Mouse (Mus musculus) lung, adult 2 months (tissue): Measurements from ENCODE around the gene Gm11213. TPM values are rescaled to one million over a fixed set of nuclear protein-coding genes. Genes with fewer than 3 reads are reported as not detected.
A peak's percentile ranks its signal among the peaks of the same experiment; 100 is the strongest.

Experiments
- DNase-seq: peaks from one replicate; pipeline ENCODE4 v3.0.0; 2022
- H3K4me1 ChIP-seq: fragments of 200-500 bp; 2 replicates; pipeline ENCODE4 v1.6.1; 2011; ENCODE audit warnings: low read length; ENCODE audit not compliant: control insufficient read depth, insufficient read depth
- H3K4me3 ChIP-seq: fragments of 200-500 bp; replicated peaks from 2 replicates; pipeline ENCODE3; 2011; ENCODE audit warnings: low read depth, mild to moderate bottlenecking, control low read depth, low read length; ENCODE audit errors: extremely low read depth
- CTCF ChIP-seq: fragments of 200-500 bp; IDR thresholded peaks from 2 replicates; pipeline ENCODE4 v1.5.1; 2011; ENCODE audit warnings: mild to moderate bottlenecking, low read length, control low read depth; ENCODE audit not compliant: insufficient read depth
- POLR2A ChIP-seq: fragments of 200-500 bp; IDR thresholded peaks from 2 replicates; pipeline ENCODE4 v1.6.1; 2011; ENCODE audit warnings: low read depth, mild to moderate bottlenecking, control low read depth, low read length, borderline replicate concordance; ENCODE audit errors: extremely low read depth
- WGBS: fragments of 180-500 bp; shearing (Covaris S2); methylation state at CpG from one replicate; pipeline ENCODE4 v1.1.7; 2018; 5-methylcytosine and 5-hydroxymethylcytosine counted together
- polyA plus RNA-seq: library from polyadenylated mRNA; depleted of rRNA; stranded (reverse); fragments of >200 nt; gene quantifications from 2 replicates; pipeline ENCODE4 v1.2.3, GENCODE M21; 2012

The Gm11213 gene
- polyA plus RNA-seq, 1 experiment: not detected

- 92% methylated on average over 10 of the region's 10 CpGs for WGBS
- H3K4me1 ChIP-seq: no peaks in the 10 kb centered on the region
Measured at GRCm38 (mm10) chr4:63585216-63585615, 19.8 kb downstream of the Gm11213 start.

GRCm38 (mm10) chr4:63582580-63582979, 22.5 kb downstream of the Gm11213 start:
- Histone ChIP-seq H3K4me1 (no peaks in the 10 kb centered on the region), H3K4me3 (no peak overlapping the region)
- WGBS: 84% methylated on average over 5 of the region's 5 CpGs
- no peak for DNase-seq
- TF ChIP-seq POLR2A: no peak
- no peak for TF ChIP-seq CTCF

More at GRCm38 (mm10) chr4:63585216-63585615, 19.8 kb downstream of the Gm11213 start:
- DNase-seq: no peak
- H3K4me3 ChIP-seq: no peak overlapping the region
- TF ChIP-seq CTCF (no peak), POLR2A (no peak)

- no peak for DNase-seq
- H3K4me3 ChIP-seq: no peak overlapping the region
- 52% methylated on average over 6 of the region's 6 CpGs for WGBS
- no peaks in the 10 kb centered on the region for H3K4me1 ChIP-seq
- TF ChIP-seq CTCF (no peak), POLR2A (no peak)
Measured at GRCm38 (mm10) chr4:63580078-63580477, 25.0 kb downstream of the Gm11213 start.

GRCm38 (mm10) chr4:63579649-63580048, 25.4 kb downstream of the Gm11213 start:
- WGBS: 87% methylated on average over 14 of the region's 14 CpGs
- no peak overlapping the region for H3K4me3 ChIP-seq
- DNase-seq: no peak
- no peaks in the 10 kb centered on the region for H3K4me1 ChIP-seq
- TF ChIP-seq POLR2A (no peak), CTCF (no peak)

GRCm38 (mm10) chr4:63572621-63573020, 32.4 kb downstream of the Gm11213 start:
- DNase-seq: no peak
- Histone ChIP-seq H3K4me3 (no peak overlapping the region), H3K4me1 (no peaks in the 10 kb centered on the region)
- WGBS: 83% methylated on average over 5 of the region's 5 CpGs
- TF ChIP-seq CTCF: no peak
- TF ChIP-seq POLR2A: no peak

GRCm38 (mm10) chr4:63570208-63570781, 34.8 kb downstream of the Gm11213 start:
- WGBS: 45% methylated on average over 7 of the region's 7 CpGs
- Histone ChIP-seq H3K4me1 (no peaks in the 10 kb centered on the region), H3K4me3 (no peak overlapping the region)
- TF ChIP-seq POLR2A (no peak), CTCF (no peak)
- no peak for DNase-seq

GRCm38 (mm10) chr4:63569322-63569721, 35.7 kb downstream of the Gm11213 start:
- 68% methylated on average over 8 of the region's 8 CpGs for WGBS
- Histone ChIP-seq H3K4me1 (no peaks in the 10 kb centered on the region), H3K4me3 (no peak overlapping the region)
- no peak for DNase-seq
- TF ChIP-seq POLR2A: no peak

GRCm38 (mm10) chr4:63567712-63568390, 37.2 kb downstream of the Gm11213 start:
- TF ChIP-seq POLR2A: no peak
- TF ChIP-seq CTCF: no peak
- 82% methylated on average over 10 of the region's 10 CpGs for WGBS
- Histone ChIP-seq H3K4me1 (no peaks in the 10 kb centered on the region), H3K4me3 (no peak overlapping the region)
- DNase-seq: no peak

- WGBS: 89% methylated on average over 4 of the region's 4 CpGs
- no peak for TF ChIP-seq POLR2A
- 0 out of 2 replicates have a peak, but pooled peaks have one; percentile 1 for TF ChIP-seq CTCF
- peaks cover 5% of the 10 kb centered on the region for H3K4me1 ChIP-seq
- H3K4me3 ChIP-seq: no peak overlapping the region
- DNase-seq: no peak
Measured at GRCm38 (mm10) chr4:63562742-63563141, 42.3 kb downstream of the Gm11213 start.

GRCm38 (mm10) chr4:63561861-63562675, 43.0 kb downstream of the Gm11213 start:
- Histone ChIP-seq H3K4me1 (peaks cover 5% of the 10 kb centered on the region), H3K4me3 (no peak overlapping the region)
- no peak for TF ChIP-seq POLR2A
- no peak for TF ChIP-seq CTCF
- WGBS: 38% methylated on average over 7 of the region's 7 CpGs
- no peak for DNase-seq
